Mouse (Mus musculus): Measurements from ENCODE around the gene Rtn2. TPM values are rescaled to one million over a fixed set of nuclear protein-coding genes. Genes with fewer than 3 reads are reported as not detected.

Gene Rtn2
- polyA plus RNA-seq, 1 experiment from 2014 or later, result 20.9 TPM

DNA sequence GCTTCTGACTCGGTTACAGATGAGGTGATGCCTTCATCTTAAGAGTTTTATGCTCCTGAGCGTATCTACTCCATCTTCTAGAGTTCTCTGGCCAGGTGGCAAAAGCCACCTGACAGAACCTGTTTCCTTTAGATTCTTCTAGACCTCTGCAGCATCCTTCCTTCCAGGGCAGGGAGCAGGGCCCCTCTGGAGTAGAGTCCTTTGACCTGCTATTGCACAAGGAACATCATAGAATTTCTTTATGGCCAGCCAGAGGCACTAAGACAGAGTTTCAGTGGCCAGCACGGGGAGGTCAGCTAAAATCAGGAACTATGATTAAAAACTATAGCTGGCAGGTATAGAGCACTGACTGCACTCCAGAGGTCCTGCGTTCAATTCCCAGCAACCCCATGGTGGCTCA, 30.3 kb upstream of the Rtn2 start:
- Histone ChIP-seq H3K4me1 (no peaks in the 10 kb centered on the region), H3K36me3 (peaks cover 34% of the 10 kb centered on the region), H3K9ac (no peak overlapping the region), H3K4me2 (replicated peaks) (no peak overlapping the region), H3K27ac (no peak overlapping the region), H3K4me3 (no peak overlapping the region), H3K27me3 (no peaks in the 10 kb centered on the region), H3K9me3 (no peaks in the 10 kb centered on the region)
- 82% methylated on average over 4 of the region's 4 CpGs for WGBS
- no peak for ATAC-seq (ENCODE audit: low FRiP score, low read depth)

DNA sequence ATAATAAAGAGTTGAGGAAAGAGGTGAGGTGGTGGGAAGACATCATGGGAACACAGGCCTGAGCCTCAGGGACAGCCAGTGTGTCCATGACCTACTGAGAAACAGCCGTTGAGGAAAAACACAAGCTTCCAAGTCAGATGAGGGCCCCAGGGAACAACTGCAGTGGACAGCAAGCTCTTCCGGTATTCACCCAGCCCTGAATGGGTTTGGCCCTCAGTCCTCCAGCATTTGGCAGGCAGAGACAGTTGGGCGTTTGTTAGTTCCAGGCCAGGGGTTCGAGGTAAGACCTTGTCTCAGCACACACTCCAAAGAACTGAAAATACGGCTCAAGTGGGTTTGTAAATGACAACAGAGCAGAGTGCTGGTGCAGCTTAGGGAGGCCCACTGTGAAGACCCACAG, 29.0 kb upstream of the Rtn2 start:
- 73% methylated on average over 5 of the region's 5 CpGs for WGBS
- no peak overlapping the region; the same call in 1 of the 2 replicates for H3K9ac ChIP-seq
- no peaks in the 10 kb centered on the region for H3K9me3 ChIP-seq
- no peak for ATAC-seq (ENCODE audit: low FRiP score, low read depth)
- no peak overlapping the region for H3K4me3 ChIP-seq
- H3K4me1 ChIP-seq, result no peaks in the 10 kb centered on the region
- H3K27ac ChIP-seq, result no peak overlapping the region
- H3K4me2 ChIP-seq (replicated peaks), result no peak overlapping the region
- H3K27me3 ChIP-seq, result no peaks in the 10 kb centered on the region
- H3K36me3 ChIP-seq, result peaks cover 40% of the 10 kb centered on the region

DNA sequence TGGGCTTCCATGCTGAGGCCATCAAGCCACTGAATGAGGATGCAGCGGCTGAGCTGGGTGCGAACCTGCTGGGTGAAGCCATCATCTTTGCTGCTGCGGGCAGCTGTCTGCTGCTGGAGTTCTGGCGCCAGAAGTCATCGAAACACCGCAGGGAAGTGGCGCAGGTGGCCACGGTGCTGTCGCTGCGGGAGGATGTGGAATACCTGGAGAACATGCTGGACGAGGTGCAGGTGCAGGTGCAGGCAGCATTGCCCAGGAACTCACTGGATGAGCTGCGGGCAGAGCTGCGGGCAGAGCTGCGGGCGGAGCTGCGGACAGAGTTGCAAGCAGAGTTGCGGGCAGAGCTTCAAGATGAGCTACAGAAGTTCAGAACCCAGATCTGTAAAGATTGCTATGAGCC, 27.0 kb upstream of the Rtn2 start:
- H3K4me1 ChIP-seq, result no peaks in the 10 kb centered on the region
- H3K27ac ChIP-seq, result no peak overlapping the region
- H3K27me3 ChIP-seq, result no peaks in the 10 kb centered on the region
- H3K9me3 ChIP-seq, result no peaks in the 10 kb centered on the region
- H3K36me3 ChIP-seq, result peaks cover 59% of the 10 kb centered on the region
- no peak overlapping the region for H3K9ac ChIP-seq
- WGBS, result 82% methylated on average over 17 of the region's 17 CpGs
- H3K4me2 ChIP-seq (replicated peaks), result no peak overlapping the region
- H3K4me3 ChIP-seq, result no peak overlapping the region
- ATAC-seq (ENCODE audit: low FRiP score, low read depth), result no peak

DNA sequence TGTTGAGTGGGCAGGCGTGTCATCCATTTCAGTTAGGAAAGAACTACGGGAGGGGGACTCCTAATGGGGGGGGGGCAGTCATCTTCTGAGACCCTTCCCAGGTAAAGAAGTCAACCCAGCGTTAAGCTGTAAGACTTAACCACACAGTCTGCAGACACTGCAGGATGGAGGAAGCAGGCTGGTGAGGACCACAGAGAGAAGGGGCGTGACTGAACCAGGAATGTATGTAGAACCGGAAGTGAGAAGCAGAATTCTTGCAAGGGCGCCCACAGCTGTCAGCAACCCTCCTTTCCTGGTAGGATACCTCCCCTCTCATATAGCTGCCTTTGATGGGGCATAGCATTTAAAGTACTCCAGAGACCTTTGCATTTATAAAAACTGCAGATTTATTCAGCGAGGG, 25.9 kb upstream of the Rtn2 start:
- Histone ChIP-seq H3K4me1 (no peaks in the 10 kb centered on the region), H3K4me2 (replicated peaks) (no peak overlapping the region), H3K4me3 (no peak overlapping the region), H3K27me3 (no peaks in the 10 kb centered on the region), H3K36me3 (peaks cover 71% of the 10 kb centered on the region), H3K27ac (no peak overlapping the region), H3K9me3 (no peaks in the 10 kb centered on the region), H3K9ac (no peak overlapping the region)
- no peak for ATAC-seq (ENCODE audit: low FRiP score, low read depth)
- 83% methylated on average over 7 of the region's 7 CpGs for WGBS

DNA sequence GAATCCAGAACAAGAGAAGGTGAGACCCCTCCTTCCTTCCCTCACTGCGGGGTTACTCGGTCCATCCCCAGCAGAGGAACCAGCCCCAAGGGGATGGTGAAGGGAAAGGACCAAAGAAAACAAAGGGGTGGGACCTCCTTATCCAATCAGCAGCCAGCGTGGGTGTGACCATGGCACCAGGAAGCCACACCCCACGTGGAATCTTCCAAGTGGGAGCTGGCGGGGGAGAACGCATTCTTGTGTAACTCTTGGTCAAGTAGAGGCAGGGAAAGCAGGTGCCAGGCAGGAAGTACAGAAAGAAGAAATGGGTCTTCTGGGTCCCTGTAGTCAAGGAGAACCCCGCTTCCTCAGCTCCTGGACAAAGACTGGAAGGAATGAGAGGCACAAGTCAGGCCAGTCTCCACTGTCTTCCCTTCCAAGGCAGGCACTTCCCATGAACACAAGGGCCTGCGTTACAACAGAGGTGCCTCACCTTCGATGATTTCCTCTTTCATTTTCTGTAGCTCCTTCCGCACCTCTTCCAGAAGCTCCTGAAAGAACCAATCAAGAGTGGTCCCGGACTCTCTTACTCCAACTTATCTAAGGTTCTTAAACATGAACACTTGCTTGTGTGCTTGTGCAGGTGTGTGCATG, 24.9 kb upstream of the Rtn2 start:
- H3K36me3 ChIP-seq, result peaks cover 80% of the 10 kb centered on the region

DNA sequence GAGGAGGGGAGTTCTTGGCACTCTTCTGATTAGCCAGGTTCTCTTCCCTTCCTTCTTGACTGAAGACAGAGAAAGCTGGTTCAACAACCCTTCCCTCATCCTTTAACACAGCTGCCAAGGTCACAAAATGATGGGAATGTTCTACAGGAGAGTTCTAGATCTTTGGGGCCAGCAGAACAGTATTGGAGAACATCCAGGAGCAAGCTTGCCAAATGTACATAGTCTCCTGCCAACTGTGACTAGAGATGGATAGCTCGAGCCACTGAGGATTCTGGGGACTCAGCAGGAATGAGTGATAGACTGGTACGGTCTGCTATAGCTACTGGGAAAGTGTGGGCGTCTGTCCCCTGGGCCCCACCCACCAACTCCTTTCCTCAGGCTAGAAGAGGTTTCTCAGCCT, 24.1 kb upstream of the Rtn2 start:
- H3K9ac ChIP-seq, result no peak overlapping the region
- no peaks in the 10 kb centered on the region for H3K4me1 ChIP-seq
- H3K27me3 ChIP-seq, result no peaks in the 10 kb centered on the region
- peaks cover 89% of the 10 kb centered on the region for H3K36me3 ChIP-seq
- no peak overlapping the region for H3K4me2 ChIP-seq (replicated peaks)
- H3K4me3 ChIP-seq, result no peak overlapping the region
- H3K9me3 ChIP-seq, result no peaks in the 10 kb centered on the region
- no peak for ATAC-seq (ENCODE audit: low FRiP score, low read depth)
- WGBS, result 89% methylated on average over 3 of the region's 3 CpGs
- no peak overlapping the region for H3K27ac ChIP-seq

More for the DNA sequence above, 24.9 kb upstream of the Rtn2 start:
- Histone ChIP-seq H3K27ac (no peak overlapping the region), H3K9ac (no peak overlapping the region), H3K4me2 (replicated peaks) (no peak overlapping the region), H3K9me3 (no peaks in the 10 kb centered on the region), H3K27me3 (no peaks in the 10 kb centered on the region), H3K4me1 (no peaks in the 10 kb centered on the region), H3K4me3 (no peak overlapping the region)
- WGBS, result 40% methylated on average over 11 of the region's 11 CpGs
- peak; percentile 75; the same call in 1 of the 2 replicates for ATAC-seq (ENCODE audit: low FRiP score, low read depth)

DNA sequence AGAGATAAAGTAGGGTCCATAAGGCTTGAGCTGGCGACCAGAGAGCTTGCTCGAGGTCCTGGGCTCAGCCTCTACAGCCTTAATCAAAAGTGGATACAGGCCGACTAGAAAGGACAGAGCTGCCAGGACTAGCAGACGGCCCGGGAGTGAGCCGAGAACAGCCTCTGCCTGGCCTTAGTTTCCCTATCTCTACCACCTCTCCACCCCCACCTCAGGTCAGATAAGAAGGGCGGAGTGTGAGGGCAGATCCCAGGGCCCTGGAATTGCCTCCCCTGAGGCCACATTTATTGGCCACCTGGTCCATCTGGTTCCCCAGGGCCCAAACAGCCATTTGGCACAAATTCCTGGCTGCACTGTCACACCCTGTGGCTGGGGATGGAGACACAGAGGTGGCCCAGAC, 17.3 kb upstream of the Rtn2 start:
- Histone ChIP-seq H3K9me3 (no peaks in the 10 kb centered on the region), H3K27ac (no peak overlapping the region), H3K4me1 (peaks cover 29% of the 10 kb centered on the region), H3K4me2 (replicated peaks) (no peak overlapping the region), H3K27me3 (no peaks in the 10 kb centered on the region), H3K4me3 (no peak overlapping the region), H3K9ac (no peak overlapping the region), H3K36me3 (peaks cover 67% of the 10 kb centered on the region)
- 60% methylated on average over 7 of the region's 7 CpGs for WGBS
- ATAC-seq (ENCODE audit: low FRiP score, low read depth), result no peak

DNA sequence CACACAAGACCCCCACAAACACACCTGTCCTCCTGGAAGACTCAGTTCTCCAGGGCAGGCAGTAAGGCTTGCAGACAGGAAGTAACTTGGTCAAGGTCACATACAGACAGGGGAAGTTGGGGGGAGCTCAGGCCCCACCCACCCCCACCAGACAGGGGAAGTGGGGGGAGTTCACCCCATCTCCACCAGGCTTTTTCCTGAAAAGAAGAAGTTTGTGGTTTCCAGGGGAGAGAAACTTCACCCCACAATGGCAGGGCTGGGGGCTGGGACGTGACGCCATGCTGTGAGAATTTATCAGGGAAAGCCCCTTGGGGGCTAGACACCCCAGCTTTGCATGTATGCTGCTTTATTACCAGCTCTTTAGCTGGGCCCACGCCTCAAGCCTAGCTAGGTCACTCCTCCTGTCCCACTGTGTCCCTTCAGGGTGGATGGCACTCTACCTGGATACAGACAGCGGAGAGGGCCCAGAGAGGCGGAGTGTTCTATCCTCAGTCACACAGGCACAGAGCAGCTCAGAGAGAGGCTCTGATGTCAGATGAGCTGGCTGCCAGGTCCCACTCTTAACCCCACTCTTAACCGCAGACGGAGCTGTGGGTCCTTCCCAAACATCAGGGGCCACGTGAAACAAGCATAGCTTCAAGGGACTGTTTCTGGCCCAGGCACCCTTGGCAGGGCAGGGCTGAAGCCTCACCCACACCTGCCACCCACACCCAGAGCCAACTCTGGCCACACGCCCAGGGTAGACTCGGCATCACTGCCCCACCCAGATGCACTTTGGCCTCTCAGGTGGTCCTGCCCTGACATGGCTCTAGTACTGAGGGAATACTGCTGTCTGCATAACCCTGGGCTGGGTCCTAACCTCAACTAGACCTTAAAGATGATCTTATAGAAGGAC, 16.2 kb upstream of the Rtn2 start:
- H3K27ac ChIP-seq, result no peak overlapping the region
- H3K4me1 ChIP-seq, result peaks cover 37% of the 10 kb centered on the region
- H3K27me3 ChIP-seq, result no peaks in the 10 kb centered on the region
- no peak overlapping the region; the same call in 1 of the 2 replicates for H3K9ac ChIP-seq
- no peak overlapping the region for H3K4me2 ChIP-seq (replicated peaks)
- H3K9me3 ChIP-seq, result no peaks in the 10 kb centered on the region
- H3K36me3 ChIP-seq, result peaks cover 57% of the 10 kb centered on the region
- no peak for ATAC-seq (ENCODE audit: low FRiP score, low read depth)
- 75% methylated on average over 10 of the region's 10 CpGs for WGBS
- no peak overlapping the region for H3K4me3 ChIP-seq

DNA sequence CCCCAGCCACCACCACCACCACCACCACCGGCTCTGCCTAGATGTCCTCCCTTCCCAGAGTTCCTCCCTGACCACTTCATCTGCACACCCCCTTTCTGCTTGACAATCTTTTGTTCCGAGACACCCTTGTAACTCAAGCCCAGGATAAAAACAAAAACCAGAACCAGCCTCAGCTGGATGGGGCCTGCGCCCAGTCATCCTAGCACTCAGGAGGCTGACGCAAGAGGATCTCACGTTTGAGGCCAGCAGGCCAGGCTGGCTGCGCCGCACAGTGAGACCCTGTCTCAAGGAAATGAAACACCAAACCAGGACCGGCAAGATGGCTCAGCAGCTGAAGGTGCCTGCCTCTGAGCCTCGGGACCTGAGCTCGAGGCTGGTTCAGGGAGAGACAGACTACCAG, 15.4 kb upstream of the Rtn2 start:
- H3K4me1 ChIP-seq, result peaks cover 37% of the 10 kb centered on the region
- WGBS, result 72% methylated on average over 10 of the region's 10 CpGs
- ATAC-seq (ENCODE audit: low FRiP score, low read depth), result no peak
- no peak overlapping the region for H3K4me3 ChIP-seq
- H3K9ac ChIP-seq, result no peak overlapping the region
- H3K36me3 ChIP-seq, result peaks cover 48% of the 10 kb centered on the region
- no peaks in the 10 kb centered on the region for H3K27me3 ChIP-seq
- no peak overlapping the region for H3K27ac ChIP-seq
- no peak overlapping the region for H3K4me2 ChIP-seq (replicated peaks)
- no peaks in the 10 kb centered on the region for H3K9me3 ChIP-seq

DNA sequence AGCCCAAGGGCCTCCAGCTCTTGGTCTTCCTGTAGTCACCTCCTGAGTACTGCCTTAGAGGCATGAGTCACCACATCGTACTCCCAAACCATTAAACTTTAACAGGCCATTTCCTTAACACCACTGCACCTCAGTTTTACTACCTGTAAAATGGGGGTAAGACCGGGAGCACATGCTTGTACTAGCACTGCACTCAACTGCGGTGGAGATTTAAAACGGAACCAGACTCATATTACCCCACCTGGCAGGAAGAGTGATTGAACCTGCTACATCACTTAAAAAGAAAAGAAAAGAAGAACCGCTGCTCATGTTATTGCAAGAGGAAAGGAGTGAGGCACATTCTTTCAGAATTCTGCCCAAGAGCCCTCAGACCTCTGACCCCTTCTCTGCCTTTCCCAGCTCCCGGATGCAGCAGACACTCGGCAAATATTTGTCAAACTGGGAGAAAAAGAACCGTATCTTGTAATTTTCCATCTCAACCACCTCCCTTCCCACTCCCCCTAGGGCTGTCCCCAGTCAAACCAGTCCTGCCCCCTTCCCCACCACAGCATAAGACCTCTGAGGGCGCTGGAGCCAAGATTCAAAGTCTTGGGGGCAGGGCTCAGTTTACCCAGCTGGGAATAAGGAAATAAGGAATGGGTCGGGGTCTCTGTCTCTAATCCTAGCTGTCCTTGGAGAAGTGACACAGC, 13.3 kb upstream of the Rtn2 start:
- WGBS, result 30% methylated on average over 10 of the region's 10 CpGs
- H3K9me3 ChIP-seq, result no peaks in the 10 kb centered on the region
- H3K9ac ChIP-seq, result peak overlapping the region; percentile 93
- H3K36me3 ChIP-seq, result peaks cover 27% of the 10 kb centered on the region
- H3K4me2 ChIP-seq (replicated peaks), result peak overlapping the region; percentile 88
- peaks cover 37% of the 10 kb centered on the region for H3K4me1 ChIP-seq
- ATAC-seq (ENCODE audit: low FRiP score, low read depth), result no peak
- no peaks in the 10 kb centered on the region for H3K27me3 ChIP-seq
- peak overlapping the region; percentile 94 for H3K4me3 ChIP-seq
- peak overlapping the region; percentile 72 for H3K27ac ChIP-seq

DNA sequence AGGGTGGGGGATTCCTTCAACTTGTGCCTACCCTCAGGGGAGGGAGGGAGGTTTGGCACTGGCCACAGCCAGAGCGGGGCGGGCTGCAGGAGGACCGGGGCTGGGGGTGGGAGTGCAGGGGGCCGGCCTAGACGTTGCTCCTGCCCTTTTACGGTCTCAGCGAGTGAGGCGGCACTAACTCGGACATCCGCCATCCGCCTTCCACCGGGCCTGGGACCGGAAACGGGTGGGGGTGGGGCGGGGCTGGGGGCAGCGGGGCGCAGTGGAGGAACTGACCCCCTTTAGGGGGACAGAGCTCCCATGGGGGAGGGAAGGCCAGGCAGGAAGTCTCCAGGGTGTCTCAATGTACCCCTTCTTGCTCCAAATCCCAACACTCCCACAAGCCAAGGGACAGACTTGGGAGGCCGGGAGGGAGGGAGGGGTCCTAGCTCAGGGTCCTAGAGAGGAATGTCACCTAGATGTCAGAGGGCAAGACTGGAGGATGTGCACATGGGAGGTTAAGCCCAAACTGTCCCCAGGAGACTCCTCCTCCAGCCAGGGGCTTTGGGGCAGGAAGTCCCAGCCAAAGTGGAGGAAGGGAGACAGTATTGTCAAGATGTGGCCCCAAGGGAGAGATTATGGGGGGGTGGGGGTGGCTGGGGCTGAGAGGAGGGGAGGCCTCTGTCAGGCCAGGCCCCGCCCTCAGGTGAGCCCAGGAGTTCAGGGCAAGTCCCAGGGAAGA, 12.5 kb upstream of the Rtn2 start:
- 1% methylated on average over 19 of the region's 19 CpGs for WGBS
- Histone ChIP-seq H3K36me3 (peaks cover 20% of the 10 kb centered on the region), H3K9me3 (no peaks in the 10 kb centered on the region), H3K27me3 (no peaks in the 10 kb centered on the region), H3K4me1 (peaks cover 37% of the 10 kb centered on the region), H3K4me3 (peak overlapping the region; percentile 94), H3K9ac (peak overlapping the region; percentile 93), H3K4me2 (replicated peaks) (peak overlapping the region; percentile 88), H3K27ac (peak overlapping the region; percentile 96)
- ATAC-seq (ENCODE audit: low FRiP score, low read depth), result peak; percentile 8; the same call in 1 of the 2 replicates
